Mouse (Mus musculus): ENCODE results near the gene Gm960.

Gm960 gene

DNA sequence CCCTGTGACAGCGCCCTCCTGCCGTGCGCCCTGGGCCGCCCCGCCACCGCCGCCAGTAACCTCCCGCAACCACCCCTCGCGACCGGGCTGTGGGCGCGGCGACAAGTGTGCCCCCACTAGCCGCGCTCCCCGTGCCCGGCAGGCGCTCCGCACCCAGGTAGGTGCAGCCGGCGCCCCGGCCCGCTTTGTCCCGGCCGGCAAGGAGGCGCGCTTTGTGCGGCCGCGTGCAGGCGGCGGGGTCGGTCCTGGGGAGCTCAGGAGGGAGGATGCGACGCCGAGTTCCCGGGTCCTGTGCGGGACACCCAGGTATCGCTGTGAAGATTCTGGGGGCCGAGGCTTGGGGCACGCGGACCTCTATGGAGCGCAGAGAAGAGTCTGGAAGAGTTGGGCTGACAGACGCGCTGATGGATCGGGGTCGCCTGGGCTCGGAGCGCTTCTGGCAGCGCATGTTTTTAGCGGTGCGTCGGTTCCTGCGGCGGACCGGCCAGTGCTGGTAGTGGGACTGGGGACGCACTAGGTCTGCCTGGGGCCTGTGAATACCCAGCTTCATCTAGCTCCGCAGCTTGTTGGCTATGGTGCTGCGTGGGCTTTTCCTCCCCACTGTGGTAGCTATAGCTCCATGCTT is 13.8 kb upstream of the Gm960 start:
- no peak for DNase-seq (ENCODE audit: low read depth, low spot score)

DNA sequence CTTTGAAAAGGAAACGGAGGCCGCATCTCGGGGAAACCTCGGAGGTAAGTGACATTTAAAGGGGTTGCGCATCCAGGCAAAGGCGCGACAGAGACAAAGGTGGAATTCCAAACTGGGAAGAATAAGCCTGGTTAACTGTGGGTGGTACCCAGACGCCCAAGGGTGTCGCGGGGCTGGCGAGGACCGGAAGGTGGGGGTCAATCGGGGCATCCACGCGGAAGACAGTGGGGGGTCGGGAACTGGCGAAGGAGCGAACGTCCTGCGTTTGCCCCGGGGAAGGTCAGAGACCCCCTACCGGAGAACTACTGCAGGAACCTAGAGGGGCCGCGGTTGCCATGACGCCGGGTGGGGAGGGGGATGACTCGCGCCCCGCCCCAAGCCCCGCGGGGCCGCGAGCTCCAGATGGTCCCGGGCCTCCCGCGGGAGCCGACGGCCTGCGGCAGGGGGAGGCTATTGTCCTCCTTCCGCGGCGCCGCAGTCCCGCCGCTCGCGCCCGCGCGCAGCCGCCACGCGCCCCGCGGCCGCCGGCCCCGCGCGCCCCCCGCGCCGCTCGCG is 13.2 kb upstream of the Gm960 start:
- DNase-seq (ENCODE audit: low read depth, low spot score): no peak

GRCm38 (mm10) chr19:4711098-4711600 is 12.7 kb upstream of the Gm960 start, which contains the start of gene Sptbn2:
Gene Sptbn2 (plus strand): TSS chr19:4711167.
- DNase-seq (ENCODE audit: low read depth, low spot score): no peak

DNA sequence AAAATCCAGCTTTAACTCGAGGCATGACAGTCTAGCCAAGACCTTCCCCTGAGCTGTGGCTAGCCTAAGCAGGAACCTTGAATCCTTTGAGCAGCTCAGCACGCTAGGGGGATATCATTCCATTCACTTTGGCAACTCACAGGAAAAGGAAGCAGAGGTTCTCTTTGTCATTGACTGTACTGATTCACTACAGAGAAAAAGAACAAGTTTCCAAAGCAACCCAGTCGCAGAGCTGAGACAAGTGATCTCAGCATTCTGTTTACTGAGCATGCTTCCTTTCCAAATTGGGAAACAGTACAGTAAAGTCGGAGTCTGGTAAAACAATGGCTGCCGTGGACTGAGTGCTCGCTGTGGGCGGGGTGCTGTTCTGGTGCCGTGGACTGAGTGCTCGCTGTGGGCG is 10.3 kb upstream of the Gm960 start:
- DNase-seq (ENCODE audit: low read depth, low spot score): no peak

DNA sequence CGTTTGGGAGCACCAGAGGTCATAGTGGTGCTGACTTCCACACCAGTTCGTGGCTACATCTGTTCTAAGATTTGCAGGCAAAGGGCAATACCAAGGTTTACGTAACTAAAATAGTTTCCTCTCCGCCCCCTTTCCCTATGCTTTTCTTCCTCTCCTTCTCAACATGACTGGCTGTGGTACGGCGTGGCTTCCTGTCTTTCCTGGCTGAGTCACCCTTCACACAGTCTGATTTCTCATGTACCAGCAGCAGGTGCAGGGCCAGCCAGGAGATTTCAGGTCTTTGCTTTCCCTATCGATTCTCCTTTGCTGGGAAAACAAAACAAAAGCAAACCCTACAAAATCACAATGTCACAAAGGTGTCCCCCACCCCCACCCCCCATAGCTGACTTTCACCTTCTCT is 2.8 kb upstream of the Gm960 start:
- DNase-seq (ENCODE audit: low read depth, low spot score): peak; percentile 10

DNA sequence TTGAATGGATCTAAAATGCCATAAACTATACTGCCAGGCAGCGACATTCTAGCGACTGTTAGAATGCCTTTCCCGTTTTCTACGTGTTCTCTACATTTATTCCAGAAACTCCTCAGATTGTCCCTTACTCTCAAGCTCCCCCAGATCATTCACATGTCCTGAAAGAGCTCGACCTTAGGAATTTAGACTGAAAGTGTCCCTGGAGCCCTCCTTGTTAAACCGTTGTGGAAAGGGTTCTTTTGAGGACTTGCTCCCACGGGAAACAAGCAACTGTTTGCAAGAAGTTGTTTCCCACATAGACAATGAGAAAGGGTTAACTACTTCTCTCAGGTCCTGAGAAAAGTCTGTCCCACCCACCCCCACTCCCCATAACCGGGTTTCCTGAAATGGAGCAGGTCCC is 2.2 kb upstream of the Gm960 start:
- DNase-seq (ENCODE audit: low read depth, low spot score): no peak

- DNase-seq (ENCODE audit: low read depth, low spot score): no peak
Observed at GRCm38 (mm10) chr19:4699821-4700220, 1.4 kb upstream of the Gm960 start.

GRCm38 (mm10) chr19:4698856-4699255 is 388 bp upstream of the Gm960 start:
- DNase-seq (ENCODE audit: low read depth, low spot score): no peak

DNA sequence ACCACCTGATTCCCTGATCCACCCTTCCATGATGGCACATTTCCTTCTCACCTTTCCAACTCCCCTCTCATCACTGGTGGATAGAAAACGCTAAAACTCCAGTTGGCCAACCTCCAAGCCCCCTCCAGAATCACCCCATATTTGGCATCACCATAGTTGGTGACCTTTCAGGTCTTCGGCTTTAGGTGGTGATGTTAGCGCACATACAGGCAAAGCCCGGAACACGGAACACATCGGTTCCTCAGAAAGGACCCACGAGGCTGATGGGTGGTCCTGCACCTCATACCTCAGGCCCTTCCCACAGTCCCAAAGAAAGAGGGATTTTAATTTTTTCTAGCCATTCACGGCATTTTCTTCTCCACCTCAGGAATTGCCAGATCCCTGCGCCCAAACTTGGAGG is 747 bp downstream of the Gm960 start:
- no peak for DNase-seq (ENCODE audit: low read depth, low spot score)

DNA sequence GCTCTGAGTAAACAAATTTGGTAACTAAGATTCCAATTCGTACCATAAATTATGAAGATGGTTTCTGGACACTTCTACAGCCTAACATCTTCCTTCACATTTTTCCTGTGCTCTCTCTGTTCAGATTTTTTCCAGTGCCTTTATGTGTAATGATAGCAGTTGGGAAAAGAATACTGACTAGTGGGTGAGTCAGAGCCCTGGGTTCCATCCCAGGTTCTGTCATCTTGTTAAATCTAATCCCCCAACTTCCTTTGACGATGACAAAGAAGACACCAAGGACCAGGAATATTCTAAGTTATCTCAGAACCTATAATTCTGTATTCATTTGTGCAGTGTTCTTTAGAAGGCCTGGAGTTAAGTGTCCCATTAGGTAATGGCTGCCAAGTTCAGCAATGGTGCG is 1.3 kb downstream of the Gm960 start:
- no peak for DNase-seq (ENCODE audit: low read depth, low spot score)

DNA sequence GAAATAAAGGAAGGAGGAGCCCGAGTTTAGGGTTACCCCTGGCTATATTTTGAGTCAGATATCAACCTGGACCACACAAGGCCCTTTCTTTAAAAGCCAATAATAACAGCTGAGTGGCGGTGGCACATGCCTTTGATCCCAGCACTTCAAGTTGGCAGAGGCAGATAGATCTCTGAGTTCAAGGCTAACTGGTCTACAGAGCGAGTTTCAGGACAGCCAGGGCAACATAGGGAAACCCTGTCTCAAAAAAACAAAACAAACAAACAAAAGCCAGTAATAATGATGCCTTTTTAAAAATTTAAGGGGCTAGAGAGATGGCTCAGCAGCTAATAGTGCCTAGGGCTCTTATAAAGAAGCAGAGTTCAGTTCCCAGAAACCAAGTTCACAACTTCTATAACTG is 4.1 kb downstream of the Gm960 start:
- DNase-seq (ENCODE audit: low read depth, low spot score): no peak

DNA sequence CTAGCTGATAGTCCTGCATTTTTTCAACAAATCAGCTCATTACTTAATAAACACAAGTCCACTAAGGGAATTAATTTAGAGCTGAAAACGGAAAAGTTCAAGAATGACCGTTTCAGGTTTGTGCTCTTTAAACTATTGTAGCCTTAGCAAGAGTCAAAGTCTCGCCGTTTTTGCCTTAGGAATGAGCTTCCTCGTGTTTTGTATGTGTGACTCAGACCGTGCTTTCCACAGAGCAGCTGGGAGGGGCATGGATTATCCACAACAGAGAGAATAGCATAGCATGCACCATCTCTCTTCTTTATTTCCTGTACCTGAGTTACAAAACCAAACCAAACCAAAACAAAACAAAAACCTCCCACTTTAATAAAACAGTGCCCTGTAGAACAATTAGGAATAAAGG is 26.1 kb downstream of the Gm960 start:
- DNase-seq (ENCODE audit: low read depth, low spot score): no peak

DNA sequence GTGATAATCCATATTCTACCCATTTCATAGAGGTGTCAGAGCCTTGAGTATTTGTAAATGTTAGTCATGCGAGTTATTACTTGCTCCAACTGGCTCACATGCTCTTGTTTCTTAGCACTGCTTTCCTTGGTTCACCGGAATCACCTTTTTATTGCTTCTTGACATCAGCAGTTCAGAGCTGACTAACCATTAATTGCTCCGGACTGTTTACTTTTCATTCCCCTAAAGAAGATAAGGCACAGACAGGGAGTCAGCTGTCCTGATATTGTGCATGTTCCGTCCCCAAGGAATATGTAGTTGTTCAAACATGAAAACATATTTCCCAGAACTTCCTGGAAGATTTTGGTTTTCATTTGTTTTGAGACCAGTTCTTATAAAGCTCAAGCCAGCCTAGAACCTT is 27.7 kb downstream of the Gm960 start:
- DNase-seq (ENCODE audit: low read depth, low spot score): no peak

DNA sequence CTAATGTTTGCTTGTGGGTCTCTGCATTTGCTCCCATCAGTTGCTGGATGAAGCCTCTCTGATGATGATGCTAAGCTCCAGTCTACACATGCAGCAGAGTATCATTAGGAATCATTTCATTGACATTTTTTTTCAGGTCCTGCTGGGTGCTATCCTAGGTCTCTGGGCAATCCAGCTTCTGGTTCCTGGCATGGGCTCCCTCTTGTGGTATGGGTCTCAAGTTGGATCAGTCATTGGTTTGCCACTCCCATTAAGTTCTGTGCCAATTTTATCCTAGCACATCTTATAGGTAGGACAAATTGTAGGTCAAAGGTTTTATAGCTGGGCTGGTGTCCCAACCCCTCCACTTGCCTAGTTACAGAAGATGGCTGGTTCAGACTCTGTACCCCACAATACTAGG is 31.7 kb downstream of the Gm960 start:
- DNase-seq (ENCODE audit: low read depth, low spot score): no peak

DNA sequence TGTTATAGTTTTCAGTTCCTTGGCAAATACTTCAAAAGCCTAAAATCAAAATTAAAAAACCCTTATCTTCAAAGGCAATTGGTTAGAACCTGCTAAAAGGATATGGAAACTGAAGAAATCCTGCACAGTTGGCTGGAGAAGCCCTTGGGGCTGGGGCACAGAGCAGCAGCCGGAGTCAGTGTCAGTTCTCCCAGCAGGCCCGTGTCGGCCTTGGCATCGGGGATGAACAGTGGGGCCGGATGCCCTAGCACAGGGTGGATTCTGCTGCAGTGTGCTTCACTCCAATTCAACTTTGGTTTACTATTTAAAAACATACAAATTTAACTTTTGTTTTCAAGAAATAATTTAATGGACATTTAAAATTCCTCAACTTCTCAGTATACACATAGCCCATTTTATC is 40.3 kb downstream of the Gm960 start:
- DNase-seq (ENCODE audit: low read depth, low spot score): no peak

DNA sequence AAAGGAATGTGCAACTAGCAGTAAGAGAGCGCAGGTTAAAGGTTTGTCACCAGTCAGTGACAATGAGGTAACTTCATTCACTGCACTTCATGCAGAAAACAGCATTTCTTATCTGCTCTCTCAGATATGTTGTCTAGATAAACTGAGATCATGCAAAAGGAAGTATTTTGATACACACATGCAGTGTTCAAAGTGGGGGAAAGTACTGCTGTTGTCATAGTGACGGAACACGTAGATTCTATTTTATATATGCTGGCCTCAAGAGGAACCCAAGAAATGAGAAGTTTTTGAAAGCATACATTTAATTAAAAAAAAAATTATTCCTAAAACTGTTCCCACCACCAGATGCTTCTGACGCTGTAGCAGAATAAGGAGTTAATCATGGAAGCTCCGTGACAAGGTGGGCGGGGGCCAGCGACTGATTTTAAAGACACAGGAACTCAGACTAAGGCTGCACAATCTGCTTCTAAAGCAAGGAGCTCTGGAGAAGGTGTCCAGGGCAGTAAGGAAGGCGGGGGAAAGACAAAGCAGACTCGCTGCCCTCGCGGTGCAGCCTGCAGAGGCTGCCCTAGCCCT is 51.5 kb downstream of the Gm960 start:
- DNase-seq (ENCODE audit: low read depth, low spot score): no peak

- no peak for DNase-seq (ENCODE audit: low read depth, low spot score)
Observed at GRCm38 (mm10) chr19:4644271-4644670, 54.2 kb downstream of the Gm960 start.

GRCm38 (mm10) chr19:4635986-4636385 is 62.5 kb downstream of the Gm960 start:
- no peak for DNase-seq (ENCODE audit: low read depth, low spot score)

GRCm38 (mm10) chr19:4628819-4629218 is 69.6 kb downstream of the Gm960 start:
- peak; percentile 67 for DNase-seq (ENCODE audit: low read depth, low spot score)

DNA sequence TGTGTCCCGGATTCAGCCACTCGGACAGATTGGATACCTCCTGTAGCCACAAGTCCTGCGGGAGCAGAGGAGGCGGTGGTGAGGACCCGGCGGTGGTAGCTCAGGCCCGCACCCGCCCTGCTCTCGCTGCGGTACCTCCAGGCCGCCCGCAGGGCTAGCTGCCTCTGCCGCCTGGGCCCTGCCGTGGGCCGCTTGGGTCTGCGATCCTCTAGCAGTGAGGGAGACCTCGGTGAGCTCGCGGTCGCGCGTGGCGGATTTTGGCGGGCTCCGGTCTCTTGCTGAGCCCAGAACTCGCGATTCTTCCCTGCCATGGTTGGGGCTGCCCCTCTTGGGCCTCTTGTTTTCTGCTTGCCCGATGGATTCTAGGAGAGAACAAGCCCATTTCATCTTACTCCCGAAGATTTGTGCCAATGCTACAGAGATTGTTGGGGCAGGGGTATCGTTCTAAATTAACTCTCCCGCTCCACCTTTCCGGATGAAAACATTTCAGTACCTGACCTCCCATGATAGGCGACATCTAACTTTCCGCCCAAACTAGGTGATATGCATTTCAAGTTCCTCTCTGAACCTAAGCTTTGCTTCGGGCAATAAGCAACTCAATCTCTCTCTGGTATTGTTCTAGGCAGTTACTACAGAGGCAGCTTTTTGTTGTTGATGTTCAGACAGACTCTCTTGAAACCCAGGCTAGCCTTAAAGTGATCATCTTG is 72.5 kb downstream of the Gm960 start:
- DNase-seq (ENCODE audit: low read depth, low spot score): no peak

- peak; percentile 94 for DNase-seq (ENCODE audit: low read depth, low spot score)
Observed at GRCm38 (mm10) chr19:4625179-4625828, 73.2 kb downstream of the Gm960 start, which contains the start of gene Rce1. Gene Rce1 (minus strand): TSS chr19:4625641.
